Mouse (Mus musculus) hindbrain, embryonic 11.5 days (tissue): ENCODE results near the gene Homer3. TPM values are rescaled to one million over a fixed set of nuclear protein-coding genes. Genes with fewer than 3 reads are reported as not detected.

Source experiments
- ATAC-seq: fragments of 200-750 bp; cut with Nextera tagmentation; 2 replicates; pipeline ENCODE4 v1.8.0; 2017; ENCODE audit warnings: mild to moderate bottlenecking, moderate TSS enrichment, moderate library complexity; ENCODE audit not compliant: low FRiP score
- DNase-seq: peaks from one replicate; pipeline ENCODE4 v3.0.0-alpha.2; 2015; ENCODE audit warnings: low spot score
- H3K27ac ChIP-seq: fragments of 300-500 bp; sonication (generic); 2 replicates; pipeline ENCODE4 v1.5.1; 2014; ENCODE audit warnings: mild to moderate bottlenecking, low read depth, low read length
- H3K27me3 ChIP-seq: fragments of 300-500 bp; sonication (generic); 2 replicates; pipeline ENCODE4 v1.6.1; 2014; ENCODE audit warnings: mild to moderate bottlenecking, low read length, moderate library complexity, mixed read lengths; ENCODE audit not compliant: control insufficient read depth, insufficient read depth
- H3K36me3 ChIP-seq: fragments of 300-500 bp; sonication (generic); 2 replicates; pipeline ENCODE4 v1.6.1; 2014; ENCODE audit warnings: mild to moderate bottlenecking, low read length, moderate library complexity, mixed read lengths; ENCODE audit not compliant: control insufficient read depth, insufficient read depth
- H3K4me1 ChIP-seq: fragments of 300-500 bp; sonication (generic); replicated peaks from 2 replicates; pipeline ENCODE4 v1.6.1; 2014; ENCODE audit warnings: low read length, mixed read lengths; ENCODE audit not compliant: control insufficient read depth, insufficient read depth
- H3K4me2 ChIP-seq: fragments of 300-500 bp; sonication (generic); replicated peaks from 2 replicates; pipeline ENCODE4 v1.6.1; 2014; ENCODE audit warnings: mild to moderate bottlenecking, low read depth, low read length
- H3K4me3 ChIP-seq: fragments of 300-500 bp; sonication (generic); 2 replicates; pipeline ENCODE4 v1.5.1; 2014; ENCODE audit warnings: low read depth, low read length
- H3K9ac ChIP-seq: fragments of 300-500 bp; sonication (generic); 2 replicates; pipeline ENCODE4 v1.6.1; 2014; ENCODE audit warnings: low read depth, low read length
- H3K9me3 ChIP-seq: fragments of 300-500 bp; sonication (generic); 2 replicates; pipeline ENCODE4 v1.6.1; 2016; ENCODE audit warnings: low read length; ENCODE audit not compliant: control insufficient read depth
- WGBS: fragments of 180-500 bp; shearing (Covaris S2); extraction: QIAGEN DNeasy Blood & Tissue Kit; methylation state at CpG from one replicate; pipeline ENCODE4 v1.1.7; 2014; 5-methylcytosine and 5-hydroxymethylcytosine counted together
- polyA plus RNA-seq: library from polyadenylated mRNA; unstranded; fragments of >200 nt; fragmentation: Nextera tagmentation; extraction: Ambion mirVana; gene quantifications from 2 replicates; pipeline ENCODE4 v1.2.1, GENCODE M21; 2014

Gene Homer3
- polyA plus RNA-seq, 1 experiment from 2014 or later, result 50.4 TPM

DNA sequence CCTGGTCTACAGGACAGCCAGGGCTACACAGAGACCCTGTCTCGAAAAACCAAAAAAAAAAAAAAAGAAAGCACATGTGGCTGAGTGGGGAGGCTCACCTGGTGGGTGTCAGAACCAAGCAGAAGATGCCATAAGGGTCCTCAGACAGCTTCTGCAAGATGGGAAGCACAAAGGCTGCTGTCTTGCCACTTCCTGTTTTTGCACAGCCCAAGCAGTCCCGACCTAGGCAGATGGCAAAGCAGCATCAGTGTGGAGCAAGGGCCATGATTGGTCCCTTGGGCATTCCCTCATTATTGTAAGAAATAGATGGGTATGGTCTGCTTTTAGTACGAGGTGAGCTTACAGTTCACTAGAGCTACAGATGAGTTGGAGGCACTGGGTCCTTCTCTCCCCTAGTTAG is 18.3 kb downstream of the Homer3 start:
- DNase-seq (no peak), ATAC-seq (no peak)
- H3K4me1 ChIP-seq, result peaks cover 6% of the 10 kb centered on the region; the same call in 1 of the 2 replicates
- H3K4me3 ChIP-seq, result no peak overlapping the region
- H3K27me3 ChIP-seq, result no peaks in the 10 kb centered on the region
- no peaks in the 10 kb centered on the region for H3K9me3 ChIP-seq
- 87% methylated on average over 3 of the region's 3 CpGs for WGBS
- peaks cover 5% of the 10 kb centered on the region; the same call in 1 of the 2 replicates for H3K36me3 ChIP-seq
- no peak overlapping the region for H3K27ac ChIP-seq
- H3K4me2 ChIP-seq, result no peak overlapping the region
- H3K9ac ChIP-seq, result no peak overlapping the region

DNA sequence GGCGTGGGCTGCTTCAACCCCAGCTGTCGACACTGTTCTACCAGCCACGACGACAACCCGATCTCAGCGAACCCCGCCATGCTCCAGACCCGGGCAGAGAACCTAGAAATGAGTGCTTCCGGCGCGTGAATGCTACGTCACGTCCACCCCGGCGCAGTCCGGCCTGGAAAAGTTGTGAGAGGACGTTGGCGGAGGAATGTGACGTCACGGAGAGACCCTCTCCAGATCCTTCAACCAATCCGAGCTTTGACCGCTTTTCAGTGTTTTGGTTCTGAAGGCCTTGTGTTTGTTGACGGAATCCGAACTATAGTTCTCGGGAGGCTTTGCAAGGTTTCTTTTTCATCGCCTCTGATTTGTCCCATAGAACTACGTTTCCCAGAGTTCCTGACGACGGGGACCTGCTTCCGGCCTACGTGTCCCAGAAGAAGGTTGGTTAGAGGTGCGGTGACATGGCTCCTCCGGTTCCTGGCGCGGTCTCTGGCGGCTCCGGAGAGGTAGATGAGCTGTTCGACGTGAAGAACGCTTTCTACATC is 19.8 kb downstream of the Homer3 start, which contains the start of the genes Ddx49 and Cope:
Ddx49 (minus strand) TSS at position 132 of the 533 bp plus-strand sequence.
Cope (plus strand) TSS at position 161 of the 533 bp plus-strand sequence.
- peaks cover 6% of the 10 kb centered on the region; the same call in 1 of the 2 replicates for H3K4me1 ChIP-seq
- H3K9me3 ChIP-seq, result no peaks in the 10 kb centered on the region
- WGBS, result under 1% methylated on average over 40 of the region's 40 CpGs
- no peaks in the 10 kb centered on the region for H3K27me3 ChIP-seq
- H3K4me2 ChIP-seq, result peak within 1 kb of the TSS; percentile 81
- ATAC-seq, result peak; percentile 93
- no peak within 1 kb of the TSS for H3K27ac ChIP-seq
- DNase-seq, result peak; percentile 97
- H3K9ac ChIP-seq, result peak within 1 kb of the TSS; percentile 57
- peaks cover 4% of the 10 kb centered on the region; the same call in 1 of the 2 replicates for H3K36me3 ChIP-seq
- H3K4me3 ChIP-seq, result peak within 1 kb of the TSS; percentile 63

DNA sequence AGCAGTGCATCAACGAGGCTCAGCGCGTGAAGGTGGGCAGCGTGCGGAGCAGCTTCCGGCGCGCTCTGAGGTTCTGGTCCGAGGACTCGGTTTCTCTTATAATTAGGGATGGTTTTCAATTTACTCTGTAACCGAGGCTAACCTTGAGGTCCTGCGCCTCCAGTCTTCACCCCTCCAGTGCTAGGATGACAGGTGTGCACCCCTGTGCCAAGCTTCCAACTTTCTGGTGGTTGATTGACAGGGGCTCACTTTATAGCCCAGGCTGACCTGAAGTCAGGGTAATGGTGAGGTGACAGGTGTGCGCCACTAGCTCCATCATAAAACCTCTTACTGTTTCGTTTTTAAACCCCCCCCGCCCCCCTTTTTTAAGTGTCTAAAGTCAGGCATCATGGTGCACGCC is 20.3 kb downstream of the Homer3 start:
- Histone ChIP-seq H3K4me1 (peaks cover 6% of the 10 kb centered on the region; the same call in 1 of the 2 replicates), H3K9me3 (no peaks in the 10 kb centered on the region), H3K9ac (peak overlapping the region; percentile 57), H3K27me3 (no peaks in the 10 kb centered on the region), H3K4me2 (peak overlapping the region; percentile 81), H3K27ac (no peak overlapping the region), H3K4me3 (peak overlapping the region; percentile 63), H3K36me3 (peaks cover 5% of the 10 kb centered on the region; the same call in 1 of the 2 replicates)
- ATAC-seq (peak; percentile 34; the same call in 1 of the 2 replicates), DNase-seq (no peak)
- 5% methylated on average over 16 of the region's 16 CpGs for WGBS

DNA sequence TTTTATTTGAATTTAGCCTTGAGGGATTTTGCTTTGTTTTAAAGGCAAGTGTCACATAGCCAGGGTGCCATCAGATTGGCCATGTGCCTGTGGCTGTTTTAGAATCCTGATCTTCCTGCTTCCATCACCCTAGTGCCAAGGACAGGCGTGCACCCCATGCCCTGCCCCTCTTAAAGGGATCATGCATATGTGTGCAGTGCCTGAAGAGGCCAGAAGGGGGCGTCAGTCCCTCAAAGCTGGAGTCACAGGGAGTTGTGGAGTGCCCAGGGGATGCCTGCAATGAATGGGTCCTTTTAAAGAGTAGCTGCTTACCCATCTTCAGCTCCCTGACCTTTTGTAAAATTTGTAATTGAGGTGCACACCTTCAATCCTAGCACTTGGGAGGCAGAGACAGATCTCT is 26.7 kb downstream of the Homer3 start:
- no peak overlapping the region for H3K4me3 ChIP-seq
- peaks cover 10% of the 10 kb centered on the region for H3K36me3 ChIP-seq
- H3K27ac ChIP-seq, result no peak overlapping the region
- no peaks in the 10 kb centered on the region for H3K27me3 ChIP-seq
- no peak overlapping the region for H3K4me2 ChIP-seq
- DNase-seq (peak; percentile 71), ATAC-seq (no peak)
- no peaks in the 10 kb centered on the region; the same call in 1 of the 2 replicates for H3K4me1 ChIP-seq
- no peaks in the 10 kb centered on the region for H3K9me3 ChIP-seq
- no peak overlapping the region for H3K9ac ChIP-seq
- WGBS, result 39% methylated on average over 2 of the region's 2 CpGs

DNA sequence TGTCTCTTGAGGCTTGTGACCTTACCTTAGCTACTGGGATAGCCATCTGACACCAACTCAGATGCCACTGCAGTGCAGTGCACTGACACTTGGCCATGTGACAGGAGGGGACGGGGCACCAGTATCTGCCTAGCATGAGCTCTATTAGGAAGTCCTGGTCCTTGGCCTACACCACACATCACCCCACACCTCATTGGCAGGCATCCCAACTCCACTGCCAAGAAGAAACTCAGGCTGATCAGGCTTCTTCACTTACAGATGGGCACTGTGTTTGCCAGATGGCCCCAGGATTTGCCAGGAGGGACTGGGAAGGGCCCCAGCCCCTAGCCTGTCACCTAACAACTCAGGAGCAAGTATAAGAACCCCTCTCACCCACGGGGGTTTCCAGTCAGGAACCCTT is 30.8 kb downstream of the Homer3 start:
- no peaks in the 10 kb centered on the region for H3K27me3 ChIP-seq
- H3K36me3 ChIP-seq, result peaks cover 5% of the 10 kb centered on the region; the same call in 1 of the 2 replicates
- no peak overlapping the region for H3K4me3 ChIP-seq
- no peak overlapping the region for H3K9ac ChIP-seq
- H3K9me3 ChIP-seq, result no peaks in the 10 kb centered on the region
- 94% methylated on average over 2 of the region's 2 CpGs for WGBS
- H3K4me2 ChIP-seq, result no peak overlapping the region
- DNase-seq (no peak), ATAC-seq (no peak)
- H3K4me1 ChIP-seq, result peaks cover 8% of the 10 kb centered on the region
- no peak overlapping the region for H3K27ac ChIP-seq

DNA sequence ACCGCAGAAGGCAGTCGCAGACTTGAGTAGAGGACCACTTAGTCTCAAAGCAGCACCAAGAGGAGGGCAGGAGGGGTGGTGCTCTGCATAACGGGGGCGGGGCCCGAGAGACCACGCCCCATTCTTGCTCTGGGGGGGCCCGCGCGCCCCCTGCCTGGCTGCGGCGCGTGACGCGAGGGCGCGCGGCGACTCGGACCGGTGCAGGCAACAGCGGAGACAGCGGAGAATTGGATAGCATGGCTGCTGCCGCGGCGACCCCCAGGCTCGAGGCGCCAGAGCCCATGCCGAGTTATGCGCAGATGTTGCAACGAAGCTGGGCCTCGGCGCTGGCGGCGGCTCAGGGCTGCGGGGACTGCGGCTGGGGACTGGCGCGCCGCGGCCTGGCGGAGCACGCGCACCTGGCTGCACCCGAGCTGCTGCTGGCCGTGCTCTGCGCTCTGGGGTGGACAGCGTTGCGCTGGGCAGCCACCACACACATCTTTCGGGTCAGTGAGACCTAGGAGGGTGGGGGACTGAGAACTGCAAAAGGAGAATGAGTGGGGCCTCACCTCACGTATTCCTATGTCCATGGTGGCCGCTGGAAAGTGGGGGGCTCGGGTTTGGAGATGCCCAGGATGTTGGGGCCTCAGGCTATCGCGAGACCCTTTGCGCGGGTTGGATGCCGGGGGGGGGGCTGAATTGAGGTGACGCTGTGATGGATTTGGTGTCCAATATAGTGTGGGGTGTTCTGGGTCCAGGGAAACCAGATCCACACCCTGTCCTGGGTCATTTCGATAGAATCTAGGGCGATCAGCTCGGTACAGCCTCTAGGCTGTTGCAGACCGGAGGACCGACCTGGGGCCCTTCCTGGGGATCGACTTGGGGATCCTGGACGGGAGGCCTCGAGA is 33.2 kb downstream of the Homer3 start, which contains the start of gene Cers1:
Cers1 (plus strand) TSS at position 152 of the 887 bp plus-strand sequence.
- H3K4me1 ChIP-seq, result peaks cover 8% of the 10 kb centered on the region
- peak within 1 kb of the TSS; percentile 69 for H3K9ac ChIP-seq
- H3K27me3 ChIP-seq, result 0 out of 2 replicates have a peak, but pooled peaks cover 2% of the 10 kb centered on the region
- ATAC-seq (peak; percentile 63), DNase-seq (peak; percentile 80)
- peak within 1 kb of the TSS; percentile 83 for H3K27ac ChIP-seq
- no peaks in the 10 kb centered on the region for H3K9me3 ChIP-seq
- H3K4me2 ChIP-seq, result peak within 1 kb of the TSS; percentile 73
- 3% methylated on average over 66 of the region's 66 CpGs for WGBS
- H3K4me3 ChIP-seq, result peak within 1 kb of the TSS; percentile 52
- peaks cover 4% of the 10 kb centered on the region; the same call in 1 of the 2 replicates for H3K36me3 ChIP-seq

DNA sequence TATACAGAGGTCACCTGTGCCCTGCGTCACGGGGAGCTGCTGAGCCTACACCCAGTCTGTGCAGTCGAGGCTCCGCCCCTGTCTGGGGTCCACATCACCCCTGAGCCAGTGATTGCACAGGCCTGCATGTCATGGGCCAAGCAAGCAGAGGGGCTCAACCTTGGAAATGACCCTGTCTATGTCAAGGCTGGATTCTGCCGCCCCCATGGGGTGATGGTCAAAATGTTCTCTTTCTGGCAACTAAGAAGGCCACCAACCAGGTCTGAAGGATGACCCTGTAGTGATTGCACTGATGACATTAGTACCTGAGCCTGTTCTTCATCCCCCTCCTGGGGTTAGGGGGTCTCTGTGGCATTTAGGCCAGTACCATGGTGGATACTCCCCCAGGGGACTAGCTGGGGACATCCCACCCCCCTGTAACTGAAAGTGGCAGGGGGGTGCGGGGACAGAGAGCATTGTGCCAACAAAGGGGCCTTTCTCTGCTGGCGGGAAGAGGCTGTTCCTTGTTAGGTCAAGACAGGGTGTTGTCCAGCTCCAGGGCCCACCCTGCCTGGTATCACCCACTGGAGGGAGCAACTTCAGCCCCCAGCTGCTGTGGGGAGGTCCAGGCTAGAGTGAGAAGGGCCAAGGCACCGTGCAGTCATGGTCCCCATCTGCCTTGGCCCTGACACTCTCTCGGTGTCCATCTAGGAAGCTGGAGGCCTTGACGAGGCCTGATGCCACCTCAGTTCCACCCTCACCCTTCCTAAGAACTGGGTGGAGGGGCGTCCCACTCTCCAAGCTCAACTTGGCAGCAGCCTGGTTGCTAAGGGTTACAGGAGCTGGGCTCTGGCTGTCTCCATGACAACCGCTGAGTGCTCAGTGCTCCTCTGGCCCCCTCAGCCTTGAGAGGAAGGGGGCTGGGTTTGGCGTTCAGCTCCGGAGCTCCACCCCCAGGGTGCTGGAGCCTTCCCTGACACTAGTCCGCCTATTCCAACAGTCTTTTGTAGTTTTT is 34.2 kb downstream of the Homer3 start:
- ATAC-seq (peak; percentile 89), DNase-seq (peak; percentile 90)
- H3K4me1 ChIP-seq, result peaks cover 8% of the 10 kb centered on the region
- peak overlapping the region; percentile 69 for H3K9ac ChIP-seq
- H3K27ac ChIP-seq, result peak overlapping the region; percentile 83
- H3K36me3 ChIP-seq, result peaks cover 4% of the 10 kb centered on the region; the same call in 1 of the 2 replicates
- H3K27me3 ChIP-seq, result 0 out of 2 replicates have a peak, but pooled peaks cover 2% of the 10 kb centered on the region
- WGBS, result 8% methylated on average over 15 of the region's 15 CpGs
- H3K4me3 ChIP-seq, result peak overlapping the region; percentile 52
- H3K9me3 ChIP-seq, result no peaks in the 10 kb centered on the region
- H3K4me2 ChIP-seq, result peak overlapping the region; percentile 73

DNA sequence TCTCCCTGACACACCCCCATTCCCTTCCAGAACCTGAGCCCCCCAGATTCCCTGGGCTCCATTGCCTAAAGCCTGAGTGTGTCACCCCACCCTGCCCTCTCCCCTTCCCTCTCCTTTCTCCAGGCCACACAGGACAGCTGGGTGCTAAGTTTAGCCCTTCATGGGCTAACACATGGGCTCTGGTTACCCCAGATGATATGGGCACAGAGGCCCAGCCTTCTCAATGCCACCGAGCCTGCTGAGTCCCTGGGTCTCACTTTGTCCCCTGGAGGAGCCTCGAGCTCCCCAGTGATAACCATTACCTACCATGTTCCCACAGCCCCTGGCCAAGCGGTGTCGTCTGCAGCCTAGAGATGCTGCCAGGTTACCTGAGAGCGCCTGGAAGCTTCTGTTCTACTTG is 35.2 kb downstream of the Homer3 start:
- Histone ChIP-seq H3K27me3 (0 out of 2 replicates have a peak, but pooled peaks cover 2% of the 10 kb centered on the region), H3K4me1 (peaks cover 8% of the 10 kb centered on the region), H3K27ac (peak overlapping the region; percentile 8; the same call in 1 of the 2 replicates), H3K36me3 (peaks cover 3% of the 10 kb centered on the region; the same call in 1 of the 2 replicates), H3K9ac (no peak overlapping the region), H3K4me2 (no peak overlapping the region), H3K4me3 (no peak overlapping the region), H3K9me3 (no peaks in the 10 kb centered on the region)
- no peak for ATAC-seq
- 86% methylated on average over 5 of the region's 5 CpGs for WGBS
- DNase-seq, result no peak
